Mouse (Mus musculus): ENCODE measurements at regions not wholly inside any gene's neighbourhood (a gene's known extent, or its start where the extent isn't known, plus 50 kb on each side); places are given as distances from the start of the nearest gene placed in this dataset. TPM values are rescaled to one million over a fixed set of nuclear protein-coding genes. Genes with fewer than 3 reads are reported as not detected.

DNA sequence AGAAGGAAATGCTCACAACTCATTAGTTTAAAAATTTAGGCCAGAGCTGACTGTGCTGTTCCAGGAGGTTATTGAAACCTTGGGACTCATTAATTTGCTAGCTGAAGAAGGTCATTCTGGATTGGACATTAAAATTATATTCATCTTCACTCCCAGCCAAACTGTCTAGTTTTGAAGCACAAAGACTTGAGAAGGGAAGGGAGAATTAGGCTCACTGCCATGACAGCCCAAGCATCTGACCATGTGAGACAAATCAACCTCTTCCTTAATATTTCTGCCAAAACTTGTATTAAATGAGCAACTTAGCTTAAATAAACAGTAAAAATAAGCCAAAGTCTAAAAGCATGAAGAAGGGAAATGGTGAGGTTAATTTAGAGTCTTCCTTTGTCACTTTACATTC is 339.6 kb downstream of the 1700008P02Rik start:
- Histone ChIP-seq H3K9ac (ENCODE audit: low read length) (no peak overlapping the region), H3K27me3 (replicated peaks; ENCODE audit: control insufficient read depth, insufficient read depth, low read length) (no peaks in the 10 kb centered on the region), H3K4me3 (ENCODE audit: low read depth, low read length) (no peak overlapping the region), H3K36me3 (ENCODE audit: control insufficient read depth, insufficient read depth, low read length) (no peaks in the 10 kb centered on the region), H3K4me1 (ENCODE audit: control insufficient read depth, insufficient read depth, low read length) (no peaks in the 10 kb centered on the region), H3K9me3 (replicated peaks; ENCODE audit: control insufficient read depth, low read length) (no peaks in the 10 kb centered on the region), H3K27ac (ENCODE audit: low read depth, low read length) (no peak overlapping the region), H3K4me2 (ENCODE audit: low read length) (no peak overlapping the region)
- DNase-seq (ENCODE audit: low spot score) = no peak
- ATAC-seq = no peak

Small RNA genes lying in the stretch of these regions (microRNA-seq; reads per million reads assigned to microRNA genes)
- gene Gm23147 = not detected
